Mouse (Mus musculus): ENCODE measurements around the gene Ttbk2.

DNA sequence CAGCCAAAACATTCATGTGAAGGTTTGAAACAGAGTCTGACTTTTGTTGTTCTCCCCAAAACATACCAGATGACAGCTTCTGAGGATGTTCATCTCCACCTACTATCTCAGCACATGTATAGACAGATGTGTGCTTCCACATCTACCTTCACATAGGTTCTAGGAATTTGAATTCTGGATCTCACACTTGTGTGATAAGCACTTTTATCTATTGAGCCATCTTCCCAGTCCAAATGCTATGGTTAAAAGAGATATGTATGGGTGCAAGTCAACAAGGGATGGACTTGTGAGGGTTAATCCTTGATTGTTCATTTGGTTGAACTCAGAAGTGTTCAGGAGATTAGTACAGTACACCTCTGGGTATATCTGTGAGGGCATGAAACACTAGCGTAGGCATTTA, 5.1 kb downstream of the Ttbk2 start:
- TF ChIP-seq CTCF (IDR thresholded peaks at IDR 0.05; ENCODE audit: control insufficient read depth, insufficient read depth, low read length) (no peak), POLR2A (IDR thresholded peaks at IDR 0.05; ENCODE audit: borderline replicate concordance, control insufficient read depth, low read depth, low read length) (no peak)

All from bone marrow, adult 2 months (tissue).